Mouse (Mus musculus) small intestine, adult 2 months (tissue): Measurements from ENCODE around the gene Foxn3. TPM values are rescaled to one million over a fixed set of nuclear protein-coding genes. Genes with fewer than 3 reads are reported as not detected.

Experiments
- H3K27ac ChIP-seq: fragments of 200-500 bp; 2 replicates; pipeline ENCODE4 v1.5.1; 2012; ENCODE audit warnings: low read depth, low read length, control low read depth, inconsistent platforms; ENCODE audit not compliant: insufficient read depth
- H3K27me3 ChIP-seq: fragments of 200-500 bp; 2 replicates; pipeline ENCODE4 v1.6.1; 2012; ENCODE audit warnings: mild to moderate bottlenecking, moderate library complexity, low read length, inconsistent platforms; ENCODE audit not compliant: control insufficient read depth, insufficient read depth
- H3K36me3 ChIP-seq: fragments of 200-500 bp; 2 replicates; pipeline ENCODE4 v1.6.1; 2012; ENCODE audit warnings: mild to moderate bottlenecking, low read length, control low read depth, inconsistent platforms; ENCODE audit not compliant: control insufficient read depth, insufficient read depth
- H3K4me1 ChIP-seq: fragments of 200-500 bp; 2 replicates; pipeline ENCODE4 v1.6.1; 2012; ENCODE audit warnings: low read length, inconsistent platforms, mixed read lengths; ENCODE audit not compliant: control insufficient read depth, insufficient read depth, insufficient read length
- H3K4me3 ChIP-seq: fragments of 200-500 bp; 2 replicates; pipeline ENCODE4 v1.5.1; 2012; ENCODE audit warnings: low read depth, mild to moderate bottlenecking, control low read depth, inconsistent platforms, low read length, moderate library complexity
- CTCF ChIP-seq: fragments of 200-500 bp; IDR thresholded peaks from 2 replicates; pipeline ENCODE4 v1.5.1; 2012; ENCODE audit warnings: low read depth, mild to moderate bottlenecking, control low read depth, inconsistent platforms, low read length, moderate library complexity, mixed read lengths; ENCODE audit not compliant: insufficient replicate concordance, insufficient read length; ENCODE audit errors: extremely low read depth
- POLR2A ChIP-seq: fragments of 200-500 bp; IDR thresholded peaks from 2 replicates; pipeline ENCODE4 v1.6.1; 2012; ENCODE audit warnings: low read depth, mild to moderate bottlenecking, control low read depth, inconsistent platforms, low read length, moderate library complexity
- WGBS: fragments of 180-500 bp; shearing (Covaris S2); methylation state at CpG from one replicate; pipeline ENCODE4 v1.1.7; 2018; 5-methylcytosine and 5-hydroxymethylcytosine counted together
- polyA plus RNA-seq: library from polyadenylated mRNA; depleted of rRNA; stranded (reverse); fragments of >200 nt; gene quantifications from 2 replicates; pipeline ENCODE4 v1.2.3, GENCODE M21; 2012

Gene Foxn3
- polyA plus RNA-seq, 1 experiment = 17.5 TPM

DNA sequence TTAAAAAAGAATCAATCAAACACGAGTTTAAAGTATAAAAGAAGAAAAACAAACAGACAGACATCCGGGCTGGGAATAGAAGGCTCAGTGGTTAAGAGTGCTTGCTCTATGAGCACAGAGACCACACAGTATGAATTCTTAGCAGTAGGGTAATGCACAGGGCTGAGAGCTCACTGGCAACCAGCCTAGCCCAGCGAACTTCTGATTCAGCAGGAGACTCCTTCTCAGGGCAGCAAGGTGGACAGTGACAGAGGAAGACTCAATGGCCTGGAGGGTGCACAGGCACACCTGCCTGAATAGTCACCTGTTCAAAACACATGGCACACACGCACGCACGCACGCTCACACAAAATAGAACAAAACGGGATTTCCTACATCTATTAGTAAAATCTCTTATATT lies 353.6 kb downstream of the Foxn3 start:
- 86% methylated on average over 8 of the region's 8 CpGs for WGBS

DNA sequence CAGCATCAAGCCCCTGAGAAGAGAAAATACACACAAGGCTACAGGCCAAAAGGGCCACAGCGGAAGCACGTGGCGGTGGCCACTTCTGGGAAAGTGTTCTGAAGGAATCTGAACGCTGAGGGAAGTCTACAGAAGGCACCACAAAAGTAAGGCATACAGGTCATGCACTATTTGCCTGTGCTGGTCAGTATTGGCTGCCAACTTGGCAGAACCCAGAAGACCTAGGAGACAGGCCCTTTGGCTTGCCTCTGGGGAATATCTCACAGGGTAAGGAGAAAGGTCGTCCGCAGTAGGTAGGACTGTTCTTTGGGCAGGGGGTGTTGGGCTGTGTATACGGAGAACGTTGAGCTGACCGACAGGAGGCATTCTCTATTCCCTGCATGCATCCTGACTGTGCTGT lies 355.1 kb downstream of the Foxn3 start:
- no peak for TF ChIP-seq CTCF
- TF ChIP-seq POLR2A = no peak
- no peaks in the 10 kb centered on the region for H3K4me1 ChIP-seq
- no peaks in the 10 kb centered on the region for H3K27me3 ChIP-seq
- no peak overlapping the region for H3K27ac ChIP-seq
- H3K4me3 ChIP-seq = no peak overlapping the region
- H3K36me3 ChIP-seq = peaks cover 9% of the 10 kb centered on the region; the same call in 1 of the 2 replicates
- 87% methylated on average over 9 of the region's 9 CpGs for WGBS

More for the DNA sequence above, 353.6 kb downstream of the Foxn3 start:
- Histone ChIP-seq H3K4me3 (no peak overlapping the region), H3K36me3 (peaks cover 9% of the 10 kb centered on the region; the same call in 1 of the 2 replicates), H3K4me1 (no peaks in the 10 kb centered on the region), H3K27me3 (no peaks in the 10 kb centered on the region), H3K27ac (no peak overlapping the region)
- no peak for TF ChIP-seq CTCF
- no peak for TF ChIP-seq POLR2A

DNA sequence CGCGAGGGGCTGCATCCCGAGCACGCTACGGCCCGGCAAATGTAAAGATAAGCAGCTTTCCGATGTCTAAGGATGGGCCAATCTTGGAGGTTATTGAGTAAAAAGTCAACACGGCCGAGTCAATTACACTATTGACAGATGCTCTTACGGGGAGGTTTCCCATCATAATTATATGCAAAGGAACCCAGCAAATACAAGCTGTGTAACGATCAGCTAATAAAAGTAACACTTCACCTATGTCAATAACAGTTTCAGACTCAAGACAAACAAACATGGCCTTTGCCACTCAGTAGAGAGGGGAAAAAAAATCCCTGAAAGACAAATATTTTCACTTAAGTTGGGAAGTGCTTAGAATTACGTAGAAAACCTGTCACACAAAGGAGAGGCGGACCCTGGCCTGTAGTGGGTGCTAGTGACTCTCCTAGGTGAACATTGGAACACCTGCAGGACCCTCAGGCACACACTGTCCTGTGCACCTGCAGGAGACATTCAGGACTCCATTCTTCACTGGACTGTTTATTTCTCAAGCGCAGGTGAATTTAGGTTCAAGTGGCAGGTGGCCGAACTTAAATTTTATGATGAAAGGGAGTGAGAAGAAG lies 356.3 kb downstream of the Foxn3 start:
- WGBS = 62% methylated on average over 15 of the region's 15 CpGs
- TF ChIP-seq CTCF = no peak
- no peak for TF ChIP-seq POLR2A
- peaks cover 8% of the 10 kb centered on the region; the same call in 1 of the 2 replicates for H3K36me3 ChIP-seq
- no peak overlapping the region for H3K27ac ChIP-seq
- no peaks in the 10 kb centered on the region for H3K27me3 ChIP-seq
- no peak overlapping the region for H3K4me3 ChIP-seq
- H3K4me1 ChIP-seq = no peaks in the 10 kb centered on the region

DNA sequence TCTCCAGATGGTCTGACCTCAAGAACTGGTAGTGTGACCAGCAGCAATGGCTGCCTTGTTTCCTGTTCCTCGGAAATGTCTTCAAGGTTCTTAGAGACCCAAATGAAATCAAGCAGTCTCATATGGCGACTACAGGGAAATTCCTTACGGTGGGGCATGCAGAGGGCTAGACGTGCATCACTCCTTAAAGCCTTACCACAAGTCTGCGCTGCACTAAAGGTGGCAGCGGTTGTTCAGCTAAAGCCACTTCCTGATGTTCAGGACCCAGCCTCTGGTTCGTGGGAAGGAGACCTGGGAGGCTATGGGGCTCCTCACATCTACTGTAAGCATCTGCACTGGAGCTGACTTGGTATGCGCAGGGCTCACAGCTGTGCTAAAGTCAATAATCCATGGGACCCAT lies 357.6 kb downstream of the Foxn3 start:
- H3K27ac ChIP-seq = no peak overlapping the region
- H3K4me3 ChIP-seq = no peak overlapping the region
- peaks cover 7% of the 10 kb centered on the region; the same call in 1 of the 2 replicates for H3K36me3 ChIP-seq
- TF ChIP-seq POLR2A (no peak), CTCF (no peak)
- H3K27me3 ChIP-seq = no peaks in the 10 kb centered on the region
- WGBS = 87% methylated on average over 8 of the region's 8 CpGs
- H3K4me1 ChIP-seq = no peaks in the 10 kb centered on the region

DNA sequence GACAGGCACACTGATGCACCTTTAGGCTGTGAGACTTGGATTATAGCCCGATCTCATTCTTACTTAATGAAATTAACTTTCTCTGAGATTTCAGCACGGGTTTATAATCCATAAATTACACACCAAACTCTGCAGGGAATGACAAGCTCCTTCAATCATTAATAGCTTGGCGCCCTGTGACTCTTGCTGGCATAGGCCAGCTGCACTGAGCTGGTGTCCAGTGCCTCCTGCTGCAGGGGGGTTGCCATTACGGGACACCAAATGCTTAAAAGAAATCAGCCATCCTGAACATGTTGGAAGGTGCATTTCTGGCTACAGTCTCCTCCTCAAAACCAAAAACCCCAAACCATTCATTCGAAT lies 364.3 kb downstream of the Foxn3 start:
- Histone ChIP-seq H3K4me1 (no peaks in the 10 kb centered on the region), H3K27me3 (no peaks in the 10 kb centered on the region), H3K36me3 (peaks cover 8% of the 10 kb centered on the region), H3K27ac (no peak overlapping the region), H3K4me3 (no peak overlapping the region)
- WGBS = 69% methylated on average over 5 of the region's 5 CpGs
- TF ChIP-seq POLR2A (no peak), CTCF (no peak)

DNA sequence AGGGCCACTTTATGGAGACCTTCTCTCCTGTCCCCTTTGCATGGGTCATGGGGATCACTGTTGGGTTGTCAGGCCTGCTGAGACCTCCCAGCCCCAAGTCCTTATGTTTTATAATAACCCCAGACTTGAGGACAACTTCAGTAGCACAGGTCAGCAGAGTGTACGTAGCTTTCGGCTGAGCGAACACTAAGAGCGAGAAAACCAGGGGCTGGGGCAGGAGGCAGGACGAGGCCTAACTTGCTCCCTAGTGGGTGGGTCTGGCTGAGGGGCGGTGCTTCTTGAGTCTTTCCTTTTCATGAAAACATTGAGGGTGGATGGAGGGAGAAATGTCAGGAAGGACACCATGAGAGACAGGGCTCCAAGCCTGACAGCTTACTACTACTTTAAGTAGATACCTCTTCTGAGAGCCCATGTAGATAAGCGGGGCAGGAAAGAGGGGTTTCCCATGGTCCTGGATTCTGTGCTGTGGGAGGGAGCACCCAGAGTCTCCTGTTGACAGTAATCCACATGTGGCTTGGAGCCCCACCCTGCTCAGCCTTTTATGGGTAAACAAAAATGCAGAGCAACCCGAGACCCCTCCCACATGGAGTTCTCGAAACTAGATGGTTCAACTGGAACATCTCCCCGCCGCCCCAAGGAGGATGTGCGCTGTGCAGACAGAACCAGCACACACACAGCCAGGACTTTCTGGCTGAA lies 364.8 kb downstream of the Foxn3 start:
- TF ChIP-seq CTCF (no peak), POLR2A (no peak)
- H3K27me3 ChIP-seq = no peaks in the 10 kb centered on the region
- H3K36me3 ChIP-seq = peaks cover 8% of the 10 kb centered on the region
- H3K27ac ChIP-seq = no peak overlapping the region
- no peaks in the 10 kb centered on the region for H3K4me1 ChIP-seq
- no peak overlapping the region for H3K4me3 ChIP-seq
- 93% methylated on average over 12 of the region's 12 CpGs for WGBS

DNA sequence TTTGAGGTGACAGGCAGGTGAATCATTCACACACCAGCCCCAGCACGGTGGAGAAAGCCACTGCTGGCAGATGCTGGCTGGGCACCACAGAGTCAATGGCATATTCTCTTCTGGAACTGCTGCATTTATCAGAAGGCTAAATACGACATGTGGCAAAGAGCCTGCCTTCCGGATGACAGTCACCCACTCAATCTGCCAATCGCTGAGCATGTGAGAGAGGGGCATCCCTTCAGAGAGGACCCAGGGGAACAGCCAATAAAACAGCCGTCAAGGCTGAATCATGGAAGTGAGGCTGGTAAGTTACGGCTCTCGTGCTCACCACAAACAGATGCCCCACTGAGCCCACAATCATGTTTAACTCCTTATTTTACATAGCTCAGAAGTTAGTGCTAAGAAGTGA lies 366.4 kb downstream of the Foxn3 start:
- TF ChIP-seq CTCF (no peak), POLR2A (no peak)
- Histone ChIP-seq H3K36me3 (peaks cover 8% of the 10 kb centered on the region), H3K27me3 (no peaks in the 10 kb centered on the region), H3K4me3 (no peak overlapping the region), H3K27ac (no peak overlapping the region), H3K4me1 (no peaks in the 10 kb centered on the region)
- WGBS = 89% methylated on average over 7 of the region's 7 CpGs
